Mouse (Mus musculus): ENCODE data around the gene Tkt.

DNA sequence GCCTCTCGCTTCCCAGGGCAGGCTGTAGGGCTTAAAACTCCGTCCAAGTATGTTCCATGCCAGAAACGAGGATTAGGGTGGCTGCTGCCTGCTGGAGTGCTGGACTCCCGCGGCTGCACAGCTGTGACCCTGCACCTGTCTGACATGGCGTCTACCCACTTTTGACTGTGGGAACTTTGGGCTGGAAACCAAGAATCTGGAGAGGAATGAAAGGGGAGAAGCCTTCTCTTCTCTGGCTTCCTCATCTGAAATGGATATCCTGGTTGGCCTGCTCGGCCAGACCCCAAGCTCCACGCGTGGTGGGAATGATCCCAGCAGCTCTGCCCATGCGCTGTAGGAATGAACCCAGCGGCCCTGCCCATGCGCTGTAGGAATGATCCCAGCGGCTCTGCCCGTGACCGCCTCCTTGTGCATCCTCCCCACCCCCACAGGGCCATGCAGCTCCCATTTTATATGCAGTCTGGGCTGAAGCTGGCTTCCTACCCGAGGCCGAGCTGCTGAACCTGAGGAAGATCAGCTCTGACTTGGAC, 11.2 kb downstream of the Tkt start:
- TF ChIP-seq CTCF (IDR thresholded peaks at IDR 0.05; ENCODE audit: low read depth, low read length) (no peak), POLR2A (IDR thresholded peaks at IDR 0.05; ENCODE audit: borderline replicate concordance, low read depth, low read length) (no peak)
